Mouse (Mus musculus) fibroblast of lung, adult 2 months (primary cell): ENCODE measurements around the gene Ifi208.
"Not testable (repeated sequence)": the region's sequence is repeated elsewhere in the genome, so short reads cannot be mapped to it uniquely, and the experiment has no call there.

ENCODE experiments used
- DNase-seq: peaks from one replicate; pipeline ENCODE4 v3.0.0-alpha.2; 2011; ENCODE audit warnings: low read depth

The Ifi208 gene

GRCm38 (mm10) chr1:173673458-173674097, at the start of gene Ifi208:
Gene Ifi208 (plus strand): TSS chr1:173673675.
- not testable (repeated sequence) for DNase-seq

GRCm38 (mm10) chr1:173624052-173624451, 49.4 kb upstream of the Ifi208 start:
- no peak for DNase-seq

- DNase-seq, result no peak
Measured at GRCm38 (mm10) chr1:173626686-173627085, 46.8 kb upstream of the Ifi208 start.

- not testable (repeated sequence) for DNase-seq
Measured at GRCm38 (mm10) chr1:173630622-173631021, 42.9 kb upstream of the Ifi208 start, which contains the start of gene Ifi209. Gene Ifi209 (plus strand): TSS chr1:173630917.

GRCm38 (mm10) chr1:173633969-173634645, 39.4 kb upstream of the Ifi208 start:
- DNase-seq, result no peak

GRCm38 (mm10) chr1:173645393-173645792, 28.1 kb upstream of the Ifi208 start:
- DNase-seq, result no peak

GRCm38 (mm10) chr1:173657973-173658372, 15.5 kb upstream of the Ifi208 start:
- no peak for DNase-seq

GRCm38 (mm10) chr1:173678605-173679004, 5.1 kb downstream of the Ifi208 start:
- not testable (repeated sequence) for DNase-seq

GRCm38 (mm10) chr1:173694270-173694669, 20.8 kb downstream of the Ifi208 start:
- no peak for DNase-seq

GRCm38 (mm10) chr1:173733219-173733618, 59.7 kb downstream of the Ifi208 start:
- no peak for DNase-seq

- DNase-seq, result not testable (repeated sequence)
Measured at GRCm38 (mm10) chr1:173735015-173735414, 61.5 kb downstream of the Ifi208 start.

- DNase-seq, result peak; percentile 12
Measured at GRCm38 (mm10) chr1:173736986-173737385, 63.5 kb downstream of the Ifi208 start.

- DNase-seq, result no peak
Measured at GRCm38 (mm10) chr1:173740537-173740936, 67.1 kb downstream of the Ifi208 start.

- DNase-seq, result no peak
Measured at GRCm38 (mm10) chr1:173741656-173742055, 68.2 kb downstream of the Ifi208 start, which contains the start of gene Ifi207. Gene Ifi207 (minus strand): TSS chr1:173741747.

- no peak for DNase-seq
Measured at GRCm38 (mm10) chr1:173742262-173742661, 68.8 kb downstream of the Ifi208 start.
